ENCODE assay signal across 21 mouse cellular contexts in genomic region chr6:137583056-137583455, GRCm38 (mm10).
DNase-seq lines count a peak whose midpoint lies in the region; ATAC-seq and TF ChIP-seq lines count a peak whose summit lies in the region.
"Had no signal": no experiment of that assay in that cellular context is flagged by ENCODE, and none has a peak within 500 bp of the region (broad histone marks: within the 10 kb centered on the region; RNA-seq: fewer than 3 reads in every experiment).

No protein-coding gene starts in this region.

- H3ac ChIP-seq in C2C12 (ENCODE audit: control insufficient read depth, insufficient read length, low read depth), result peak overlapping the region; percentile 28

- H3K79me2 ChIP-seq in C2C12 (ENCODE audit: control insufficient read depth, insufficient read depth), result peaks cover 34% of the 10 kb centered on the region

- no peak for TF ChIP-seq CTCF in C2C12 (IDR thresholded peaks at IDR 0.05; ENCODE audit: control insufficient read depth, insufficient read depth, insufficient read length)
- TF ChIP-seq CTCF in embryonic fibroblast, embryonic 13.5 days (IDR thresholded peaks at IDR 0.05; ENCODE audit: borderline replicate concordance, insufficient read depth, low read length), result no peak
- TF ChIP-seq CTCF in midbrain, postnatal 0 days (IDR thresholded peaks at IDR 0.05), result no peak

- peak; percentile 71 for DNase-seq in heart, adult 11 months
- no peak for DNase-seq in heart, postnatal 4 days
- no peak for DNase-seq in midbrain, postnatal 0 days (ENCODE audit: low spot score)
- DNase-seq in embryo, embryonic 10 days (ENCODE audit: low spot score), result no peak
- DNase-seq: cerebellum, adult 18-20 months; cerebellum, adult 9-10 months; cerebellum, postnatal 14 days; gastrocnemius, postnatal 14 days; heart, postnatal 10 days; kidney, adult 2 months had no signal

- peaks cover 18% of the 10 kb centered on the region for H3K4me1 ChIP-seq in embryonic fibroblast, embryonic 13.5 days (ENCODE audit: control insufficient read depth, insufficient read depth, low read length)
- H3K4me1 ChIP-seq in midbrain, postnatal 0 days (ENCODE audit: insufficient read depth, low read length), result no peaks in the 10 kb centered on the region
- H3K4me1 ChIP-seq: embryonic facial prominence, embryonic 12.5 days; embryonic facial prominence, embryonic 15.5 days; forebrain, embryonic 12.5 days; forebrain, embryonic 15.5 days; heart, embryonic 15.5 days; hindbrain, embryonic 12.5 days; hindbrain, embryonic 15.5 days had no signal

- 81% methylated on average over 5 of the region's 5 CpGs for WGBS in midbrain, postnatal 0 days

- H3K27me3 ChIP-seq in C2C12 (ENCODE audit: control insufficient read depth, insufficient read depth, insufficient read length), result no peaks in the 10 kb centered on the region
- H3K27me3 ChIP-seq in midbrain, postnatal 0 days (ENCODE audit: insufficient read depth, low read length), result no peaks in the 10 kb centered on the region
- H3K27me3 ChIP-seq: embryonic facial prominence, embryonic 12.5 days; embryonic facial prominence, embryonic 15.5 days; forebrain, embryonic 12.5 days; forebrain, embryonic 15.5 days; heart, embryonic 12.5 days; heart, embryonic 15.5 days; hindbrain, embryonic 12.5 days; hindbrain, embryonic 15.5 days had no signal

- peaks cover 9% of the 10 kb centered on the region for H3K36me3 ChIP-seq in C2C12 (ENCODE audit: control insufficient read depth, insufficient read depth)
- H3K36me3 ChIP-seq in midbrain, postnatal 0 days (ENCODE audit: insufficient read depth, low read length), result no peaks in the 10 kb centered on the region
- H3K36me3 ChIP-seq: embryonic facial prominence, embryonic 12.5 days; embryonic facial prominence, embryonic 15.5 days; forebrain, embryonic 12.5 days; forebrain, embryonic 15.5 days; heart, embryonic 12.5 days; heart, embryonic 15.5 days; hindbrain, embryonic 12.5 days; hindbrain, embryonic 15.5 days had no signal

- TF ChIP-seq POLR2A in embryonic fibroblast, embryonic 13.5 days (IDR thresholded peaks at IDR 0.05; ENCODE audit: low read depth, low read length), result no peak

- peak overlapping the region; percentile 82 for H3K27ac ChIP-seq in embryonic fibroblast, embryonic 13.5 days (ENCODE audit: insufficient read depth, low read length)
- H3K27ac ChIP-seq in midbrain, postnatal 0 days (ENCODE audit: low read depth, low read length), result no peak overlapping the region
- H3K27ac ChIP-seq: embryonic facial prominence, embryonic 12.5 days; embryonic facial prominence, embryonic 15.5 days; forebrain, embryonic 12.5 days; forebrain, embryonic 15.5 days; heart, embryonic 15.5 days; hindbrain, embryonic 12.5 days; hindbrain, embryonic 15.5 days had no signal

- H3K79me3 ChIP-seq in C2C12 (ENCODE audit: low read depth), result peaks cover 6% of the 10 kb centered on the region

- no peaks in the 10 kb centered on the region for H3K9me3 ChIP-seq in midbrain, postnatal 0 days (ENCODE audit: low read length)
- H3K9me3 ChIP-seq: embryonic facial prominence, embryonic 12.5 days; embryonic facial prominence, embryonic 15.5 days; forebrain, embryonic 12.5 days; forebrain, embryonic 15.5 days; heart, embryonic 12.5 days; heart, embryonic 15.5 days; hindbrain, embryonic 12.5 days; hindbrain, embryonic 15.5 days had no signal

- H3K4me2 ChIP-seq in midbrain, postnatal 0 days (ENCODE audit: low read depth, low read length, poor library complexity, severe bottlenecking), result no peak overlapping the region
- H3K4me2 ChIP-seq: embryonic facial prominence, embryonic 12.5 days; embryonic facial prominence, embryonic 15.5 days; forebrain, embryonic 12.5 days; forebrain, embryonic 15.5 days; heart, embryonic 12.5 days; heart, embryonic 15.5 days; hindbrain, embryonic 12.5 days; hindbrain, embryonic 15.5 days had no signal

- no peak for ATAC-seq in midbrain, postnatal 0 days (ENCODE audit: low FRiP score)
- ATAC-seq: forebrain, embryonic 15.5 days had no signal

- no peak overlapping the region for H3K9ac ChIP-seq in midbrain, postnatal 0 days (replicated peaks; ENCODE audit: low read length, poor library complexity, severe bottlenecking)
- H3K9ac ChIP-seq: embryonic facial prominence, embryonic 12.5 days; embryonic facial prominence, embryonic 15.5 days; forebrain, embryonic 12.5 days; forebrain, embryonic 15.5 days; heart, embryonic 12.5 days; heart, embryonic 15.5 days; hindbrain, embryonic 12.5 days; hindbrain, embryonic 15.5 days had no signal

- no peak overlapping the region for H3K4me3 ChIP-seq in C2C12 (ENCODE audit: insufficient read depth, poor library complexity, severe bottlenecking)
- no peak overlapping the region for H3K4me3 ChIP-seq in embryonic fibroblast, embryonic 13.5 days (ENCODE audit: insufficient read depth, low read length)
- H3K4me3 ChIP-seq in midbrain, postnatal 0 days (ENCODE audit: low read depth, low read length), result no peak overlapping the region
- H3K4me3 ChIP-seq: embryonic facial prominence, embryonic 12.5 days; embryonic facial prominence, embryonic 15.5 days; erythroblast, embryonic 14.5 days; forebrain, embryonic 12.5 days; forebrain, embryonic 15.5 days; heart, embryonic 12.5 days; heart, embryonic 15.5 days; hindbrain, embryonic 12.5 days; hindbrain, embryonic 15.5 days had no signal

TF ChIP-seq in C2C12, 6 proteins besides CTCF, POLR2A, EP300 and RAD21:
- no peak for TF ChIP-seq CEBPB (IDR thresholded peaks at IDR 0.05; ENCODE audit: low read depth)
